Comparison of ENCODE assay signal across 8 mouse cellular contexts in genomic region chr1:86525499-86526115, GRCm38 (mm10). TPM values are rescaled to one million over a fixed set of nuclear protein-coding genes. Genes with fewer than 3 reads are reported as not detected.
DNase-seq lines count a peak whose midpoint lies in the region; ATAC-seq and TF ChIP-seq lines count a peak whose summit lies in the region.

No protein-coding gene starts in this region.

- no peaks in the 10 kb centered on the region for H3K9me3 ChIP-seq in neural tube, embryonic 11.5 days (ENCODE audit: control insufficient read depth, low read length)
- H3K9me3 ChIP-seq in intestine, postnatal 0 days (ENCODE audit: control insufficient read depth): no peaks in the 10 kb centered on the region
- H3K9me3 ChIP-seq in midbrain, embryonic 16.5 days (replicated peaks; ENCODE audit: control insufficient read depth, low read length, poor library complexity, severe bottlenecking): no peaks in the 10 kb centered on the region

- H3K4me1 ChIP-seq in neural tube, embryonic 11.5 days (ENCODE audit: control insufficient read depth, insufficient read depth, low read length): peaks cover 8% of the 10 kb centered on the region
- H3K4me1 ChIP-seq in intestine, postnatal 0 days (replicated peaks; ENCODE audit: control insufficient read depth, insufficient read depth, low read length): 0 out of 2 replicates have a peak, but pooled peaks cover 5% of the 10 kb centered on the region
- H3K4me1 ChIP-seq in midbrain, embryonic 16.5 days (ENCODE audit: control insufficient read depth, insufficient read depth, low read length): peaks cover 19% of the 10 kb centered on the region

- peak; percentile 81 for DNase-seq in neural tube, embryonic 11.5 days (ENCODE audit: low spot score)
- no peak for DNase-seq in neural tube, embryonic 10.5 days (ENCODE audit: extremely low spot score, low spot score)
- peak; percentile 74 to 79 for DNase-seq in cerebellum, postnatal 36 days
- DNase-seq in gastrocnemius, postnatal 36 days: peak; percentile 57 to 81
- DNase-seq in liver: peak; percentile 71
- peak; percentile 68 for DNase-seq in urinary bladder, postnatal 14 days (ENCODE audit: low spot score)

- intact Hi-C loops in gastrocnemius, postnatal 36 days (cut with DNase I): loop anchor here (1.0 kb wide), 1 partner anchor 38 kb away; no protein-coding TSS in a partner anchor

- H3K9ac ChIP-seq in neural tube, embryonic 11.5 days (ENCODE audit: low read length): peak overlapping the region; percentile 100
- H3K9ac ChIP-seq in intestine, postnatal 0 days (ENCODE audit: low read depth, low read length): peak overlapping the region; percentile 78
- H3K9ac ChIP-seq in midbrain, embryonic 16.5 days (ENCODE audit: low read depth, low read length): peak overlapping the region; percentile 90

- peak; percentile 7; the same call in 1 of the 2 replicates for ATAC-seq in neural tube, embryonic 11.5 days (ENCODE audit: insufficient read depth, low FRiP score, low TSS enrichment)
- peak; percentile 14 for ATAC-seq in intestine, postnatal 0 days
- ATAC-seq in midbrain, embryonic 16.5 days: peak; percentile 16

- H3K4me3 ChIP-seq in neural tube, embryonic 11.5 days (ENCODE audit: low read depth, low read length): peak overlapping the region; percentile 100
- H3K4me3 ChIP-seq in intestine, postnatal 0 days (ENCODE audit: low read depth, low read length): peak overlapping the region; percentile 98
- H3K4me3 ChIP-seq in midbrain, embryonic 16.5 days (ENCODE audit: low read depth, low read length): peak overlapping the region; percentile 99

- H3K27ac ChIP-seq in neural tube, embryonic 11.5 days (ENCODE audit: low read depth, low read length): peak overlapping the region; percentile 99
- peak overlapping the region; percentile 99 for H3K27ac ChIP-seq in intestine, postnatal 0 days (ENCODE audit: low read depth, low read length)
- H3K27ac ChIP-seq in midbrain, embryonic 16.5 days (ENCODE audit: low read length): peak overlapping the region; percentile 100

- TF ChIP-seq CTCF in intestine, postnatal 0 days (IDR thresholded peaks at IDR 0.05; ENCODE audit: low read depth): no peak

- H3K36me3 ChIP-seq in neural tube, embryonic 11.5 days (ENCODE audit: control insufficient read depth, insufficient read depth, low read length): peaks cover 6% of the 10 kb centered on the region
- peaks cover 4% of the 10 kb centered on the region; the same call in 1 of the 2 replicates for H3K36me3 ChIP-seq in intestine, postnatal 0 days (ENCODE audit: control insufficient read depth, insufficient read depth)
- peaks cover under 1% of the 10 kb centered on the region; the same call in 1 of the 2 replicates for H3K36me3 ChIP-seq in midbrain, embryonic 16.5 days (ENCODE audit: control insufficient read depth, insufficient read depth, low read length)

- H3K4me2 ChIP-seq in neural tube, embryonic 11.5 days (ENCODE audit: low read depth): peak overlapping the region; percentile 91
- H3K4me2 ChIP-seq in intestine, postnatal 0 days (replicated peaks; ENCODE audit: low read depth): peak overlapping the region; percentile 78
- peak overlapping the region; percentile 96 for H3K4me2 ChIP-seq in midbrain, embryonic 16.5 days (ENCODE audit: low read length)

- H3K27me3 ChIP-seq in neural tube, embryonic 11.5 days (ENCODE audit: control insufficient read depth, insufficient read depth, low read length): no peaks in the 10 kb centered on the region
- H3K27me3 ChIP-seq in intestine, postnatal 0 days (replicated peaks; ENCODE audit: control insufficient read depth, insufficient read depth, low read length): no peaks in the 10 kb centered on the region
- no peaks in the 10 kb centered on the region for H3K27me3 ChIP-seq in midbrain, embryonic 16.5 days (ENCODE audit: control insufficient read depth, insufficient read depth, low read depth, low read length)

- under 1% methylated on average over 44 of the region's 44 CpGs for WGBS in neural tube, embryonic 11.5 days
- under 1% methylated on average over 44 of the region's 44 CpGs for WGBS in intestine, postnatal 0 days
- under 1% methylated on average over 44 of the region's 44 CpGs for WGBS in midbrain, embryonic 16.5 days

RNA-seq across cellular contexts. Expression of gene Ptma, which starts 0.9 kb away (rescaled TPM):
- 2,926 and 3,268 TPM in 2 replicates for polyA plus RNA-seq in neural tube, embryonic 11.5 days (2014; fragmentation: Nextera tagmentation; extraction: Ambion mirVana)
- total RNA-seq in gastrocnemius, postnatal 36 days (2021): 10 to 100 TPM; 74.6 to 88.0 TPM
- polyA plus RNA-seq in intestine, postnatal 0 days (2015; fragmentation: Nextera tagmentation; extraction: Ambion mirVana): 1,008 and 1,098 TPM in 2 replicates
- polyA plus RNA-seq in midbrain, embryonic 16.5 days (2015; fragmentation: Nextera tagmentation; extraction: Ambion mirVana): 1,375 and 1,671 TPM in 2 replicates

RNA-seq across cellular contexts. Expression of gene Pde6d, which starts 56.8 kb away (rescaled TPM):
- polyA plus RNA-seq in neural tube, embryonic 11.5 days (2014; fragmentation: Nextera tagmentation; extraction: Ambion mirVana): 77.9 and 83.2 TPM in 2 replicates
- total RNA-seq in gastrocnemius, postnatal 36 days (2021): 10 to 100 TPM; 22.8 to 25.1 TPM
- polyA plus RNA-seq in intestine, postnatal 0 days (2015; fragmentation: Nextera tagmentation; extraction: Ambion mirVana): 41.9 and 42.6 TPM in 2 replicates
- 105 and 109 TPM in 2 replicates for polyA plus RNA-seq in midbrain, embryonic 16.5 days (2015; fragmentation: Nextera tagmentation; extraction: Ambion mirVana)

RNA-seq across cellular contexts. Expression of gene Cops7b, which starts 57.1 kb away (rescaled TPM):
- polyA plus RNA-seq in neural tube, embryonic 11.5 days (2014; fragmentation: Nextera tagmentation; extraction: Ambion mirVana): 63.7 and 65.4 TPM in 2 replicates
- total RNA-seq in gastrocnemius, postnatal 36 days (2021): 1 to 10 TPM; 7.8 to 9.1 TPM
- 14.2 and 15.7 TPM in 2 replicates for polyA plus RNA-seq in intestine, postnatal 0 days (2015; fragmentation: Nextera tagmentation; extraction: Ambion mirVana)
- polyA plus RNA-seq in midbrain, embryonic 16.5 days (2015; fragmentation: Nextera tagmentation; extraction: Ambion mirVana): 63.0 and 64.9 TPM in 2 replicates
